Mouse (Mus musculus): ENCODE measurements around the gene Mid1. TPM values are rescaled to one million over a fixed set of nuclear protein-coding genes. Genes with fewer than 3 reads are reported as not detected.

Mid1 gene
- polyA plus RNA-seq (2014; fragmentation: Nextera tagmentation; extraction: Ambion mirVana) = 5.4 and 6.1 TPM in 2 replicates

DNA sequence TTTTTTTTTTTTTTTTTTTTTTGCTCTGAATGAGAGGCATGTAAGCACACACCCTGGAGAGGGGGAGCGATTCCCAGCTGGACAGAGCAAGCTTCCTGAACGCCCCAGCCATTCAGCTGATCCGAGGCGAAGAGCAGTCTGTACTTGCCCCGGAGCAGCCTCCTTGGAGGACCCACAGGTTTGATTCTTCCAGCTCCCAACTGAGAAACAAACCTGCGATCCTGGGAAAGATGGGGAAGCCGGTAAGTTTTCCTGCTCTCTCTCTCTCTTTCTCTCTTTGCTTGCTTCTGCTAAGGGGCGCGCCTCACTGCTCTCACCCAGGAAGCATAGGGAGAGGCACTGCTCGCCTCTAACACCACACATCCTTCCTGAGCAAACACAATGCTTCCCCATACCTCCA lies at the start of gene Mid1:
Mid1 (plus strand) TSS at position 69 of the 400 bp plus-strand sequence.
- peaks cover 52% of the 10 kb centered on the region for H3K27me3 ChIP-seq (ENCODE audit: control insufficient read depth, insufficient read depth, low read length)
- no peaks in the 10 kb centered on the region for H3K4me1 ChIP-seq (replicated peaks; ENCODE audit: control insufficient read depth, insufficient read depth, low read length)
- H3K9me3 ChIP-seq (ENCODE audit: control insufficient read depth, low read length) = no peaks in the 10 kb centered on the region
- no peak within 1 kb of the TSS for H3K9ac ChIP-seq
- peak within 1 kb of the TSS; percentile 22 for H3K4me3 ChIP-seq (replicated peaks; ENCODE audit: low read length)
- H3K4me2 ChIP-seq (replicated peaks) = peak within 1 kb of the TSS; percentile 49
- WGBS = 24% methylated on average over 10 of the region's 10 CpGs
- no peaks in the 10 kb centered on the region for H3K36me3 ChIP-seq (replicated peaks; ENCODE audit: control insufficient read depth, insufficient read depth)
- DNase-seq (ENCODE audit: low spot score) (no peak), ATAC-seq (ENCODE audit: low FRiP score) (no peak)
- no peak within 1 kb of the TSS for H3K27ac ChIP-seq

- Histone ChIP-seq H3K36me3 (replicated peaks; ENCODE audit: control insufficient read depth, insufficient read depth) (no peaks in the 10 kb centered on the region), H3K27me3 (ENCODE audit: control insufficient read depth, insufficient read depth, low read length) (peaks cover 24% of the 10 kb centered on the region), H3K4me3 (replicated peaks; ENCODE audit: low read length) (no peak overlapping the region), H3K9me3 (ENCODE audit: control insufficient read depth, low read length) (no peaks in the 10 kb centered on the region), H3K4me2 (replicated peaks) (no peak overlapping the region), H3K4me1 (replicated peaks; ENCODE audit: control insufficient read depth, insufficient read depth, low read length) (no peaks in the 10 kb centered on the region), H3K27ac (no peak overlapping the region), H3K9ac (no peak overlapping the region)
- ATAC-seq (ENCODE audit: low FRiP score) (no peak), DNase-seq (ENCODE audit: low spot score) (no peak)
Measured at GRCm38 (mm10) chrX:169673056-169673455, 11.9 kb upstream of the Mid1 start.

- WGBS = 69% methylated on average over 4 of the region's 4 CpGs
- no peak overlapping the region for H3K4me3 ChIP-seq (replicated peaks; ENCODE audit: low read length)
- peaks cover 18% of the 10 kb centered on the region for H3K27me3 ChIP-seq (ENCODE audit: control insufficient read depth, insufficient read depth, low read length)
- no peak for ATAC-seq (ENCODE audit: low FRiP score)
- no peak overlapping the region for H3K4me2 ChIP-seq (replicated peaks)
- no peak overlapping the region for H3K27ac ChIP-seq
- no peaks in the 10 kb centered on the region for H3K9me3 ChIP-seq (ENCODE audit: control insufficient read depth, low read length)
- H3K9ac ChIP-seq = no peak overlapping the region
- no peaks in the 10 kb centered on the region for H3K4me1 ChIP-seq (replicated peaks; ENCODE audit: control insufficient read depth, insufficient read depth, low read length)
- H3K36me3 ChIP-seq (replicated peaks; ENCODE audit: control insufficient read depth, insufficient read depth) = no peaks in the 10 kb centered on the region
- no peak for DNase-seq (ENCODE audit: low spot score)
Measured at GRCm38 (mm10) chrX:169676313-169676712, 8.7 kb upstream of the Mid1 start.

DNA sequence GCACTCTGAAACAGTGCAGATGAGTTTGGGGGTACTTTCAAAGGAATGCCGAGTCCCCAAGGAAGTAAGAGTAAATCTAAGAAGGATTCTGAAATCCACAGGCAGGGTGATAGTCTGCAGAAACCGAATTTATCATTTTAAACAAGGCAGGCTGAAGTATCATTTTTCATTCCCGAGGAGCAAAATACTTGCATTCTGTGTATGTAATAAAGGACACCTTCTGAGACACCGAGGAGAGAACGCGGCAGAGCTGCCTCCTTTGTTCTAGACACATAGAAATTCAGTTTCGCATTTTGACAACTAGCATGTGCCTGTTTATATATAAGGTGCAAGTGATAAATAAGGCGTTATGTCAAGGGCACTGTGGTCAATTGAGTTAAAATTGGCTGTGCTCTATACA lies 732 bp downstream of the Mid1 start:
- DNase-seq (ENCODE audit: low spot score) (no peak), ATAC-seq (ENCODE audit: low FRiP score) (no peak)
- WGBS = 34% methylated on average over 8 of the region's 8 CpGs
- H3K36me3 ChIP-seq (replicated peaks; ENCODE audit: control insufficient read depth, insufficient read depth) = no peaks in the 10 kb centered on the region
- H3K4me1 ChIP-seq (replicated peaks; ENCODE audit: control insufficient read depth, insufficient read depth, low read length) = no peaks in the 10 kb centered on the region
- H3K4me2 ChIP-seq (replicated peaks) = peak overlapping the region; percentile 49
- H3K9ac ChIP-seq = no peak overlapping the region
- no peak overlapping the region for H3K27ac ChIP-seq
- H3K27me3 ChIP-seq (ENCODE audit: control insufficient read depth, insufficient read depth, low read length) = peaks cover 56% of the 10 kb centered on the region
- no peaks in the 10 kb centered on the region for H3K9me3 ChIP-seq (ENCODE audit: control insufficient read depth, low read length)
- H3K4me3 ChIP-seq (replicated peaks; ENCODE audit: low read length) = 0 out of 2 replicates have a peak overlapping the region, but pooled peaks have one; percentile 2

GRCm38 (mm10) chrX:169691217-169691616 lies 6.2 kb downstream of the Mid1 start:
- Histone ChIP-seq H3K9ac (no peak overlapping the region), H3K4me2 (replicated peaks) (no peak overlapping the region), H3K27me3 (ENCODE audit: control insufficient read depth, insufficient read depth, low read length) (peaks cover 66% of the 10 kb centered on the region), H3K4me1 (replicated peaks; ENCODE audit: control insufficient read depth, insufficient read depth, low read length) (no peaks in the 10 kb centered on the region), H3K4me3 (replicated peaks; ENCODE audit: low read length) (no peak overlapping the region), H3K36me3 (replicated peaks; ENCODE audit: control insufficient read depth, insufficient read depth) (no peaks in the 10 kb centered on the region), H3K27ac (no peak overlapping the region), H3K9me3 (ENCODE audit: control insufficient read depth, low read length) (no peaks in the 10 kb centered on the region)
- DNase-seq (ENCODE audit: low spot score) = no peak
- no peak for ATAC-seq (ENCODE audit: low FRiP score)
- WGBS = 69% methylated on average over 2 of the region's 2 CpGs

GRCm38 (mm10) chrX:169691675-169692074 lies 6.7 kb downstream of the Mid1 start:
- 68% methylated on average over 2 of the region's 2 CpGs for WGBS
- Histone ChIP-seq H3K9me3 (ENCODE audit: control insufficient read depth, low read length) (no peaks in the 10 kb centered on the region), H3K27me3 (ENCODE audit: control insufficient read depth, insufficient read depth, low read length) (peaks cover 70% of the 10 kb centered on the region), H3K4me2 (replicated peaks) (no peak overlapping the region), H3K4me3 (replicated peaks; ENCODE audit: low read length) (no peak overlapping the region), H3K4me1 (replicated peaks; ENCODE audit: control insufficient read depth, insufficient read depth, low read length) (no peaks in the 10 kb centered on the region), H3K9ac (no peak overlapping the region), H3K27ac (no peak overlapping the region), H3K36me3 (replicated peaks; ENCODE audit: control insufficient read depth, insufficient read depth) (no peaks in the 10 kb centered on the region)
- DNase-seq (ENCODE audit: low spot score) (no peak), ATAC-seq (ENCODE audit: low FRiP score) (no peak)

GRCm38 (mm10) chrX:169692225-169692909 lies 7.4 kb downstream of the Mid1 start:
- ATAC-seq (ENCODE audit: low FRiP score) = no peak
- WGBS = 78% methylated on average over 6 of the region's 6 CpGs
- no peaks in the 10 kb centered on the region for H3K9me3 ChIP-seq (ENCODE audit: control insufficient read depth, low read length)
- H3K4me3 ChIP-seq (replicated peaks; ENCODE audit: low read length) = no peak overlapping the region
- H3K36me3 ChIP-seq (replicated peaks; ENCODE audit: control insufficient read depth, insufficient read depth) = no peaks in the 10 kb centered on the region
- no peak overlapping the region for H3K27ac ChIP-seq
- no peaks in the 10 kb centered on the region for H3K4me1 ChIP-seq (replicated peaks; ENCODE audit: control insufficient read depth, insufficient read depth, low read length)
- peaks cover 66% of the 10 kb centered on the region for H3K27me3 ChIP-seq (ENCODE audit: control insufficient read depth, insufficient read depth, low read length)
- H3K9ac ChIP-seq = no peak overlapping the region
- no peak for DNase-seq (ENCODE audit: low spot score)
- H3K4me2 ChIP-seq (replicated peaks) = no peak overlapping the region

DNA sequence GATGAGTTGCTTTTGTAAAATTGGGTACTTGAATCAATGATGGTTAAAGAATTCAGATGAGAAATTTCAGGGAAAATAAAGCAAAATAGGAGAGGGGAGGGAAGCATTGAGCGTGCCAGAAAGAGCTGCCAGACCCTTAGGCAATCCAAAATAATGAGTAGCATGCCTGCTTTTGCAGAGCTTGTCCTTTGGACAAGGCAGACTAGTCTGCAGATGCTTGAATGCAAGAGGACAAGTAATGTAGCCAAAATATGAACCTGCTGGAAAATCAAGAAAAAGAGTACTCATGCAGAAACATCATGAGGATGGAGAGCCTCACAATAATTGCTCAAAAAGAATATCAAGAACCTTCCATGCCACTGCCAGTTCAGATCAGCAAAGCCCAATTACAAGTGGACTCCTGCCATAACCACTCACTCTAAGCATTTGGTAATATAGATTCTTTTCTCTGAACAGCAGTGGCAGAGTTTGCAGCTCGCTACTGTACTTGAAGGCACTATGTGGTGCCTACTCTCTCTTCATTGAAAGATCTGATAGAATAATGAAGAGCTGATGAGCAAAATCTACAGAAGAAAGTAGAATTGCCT lies 19.1 kb downstream of the Mid1 start:
- H3K27me3 ChIP-seq (ENCODE audit: control insufficient read depth, insufficient read depth, low read length) = peaks cover 46% of the 10 kb centered on the region
- DNase-seq (ENCODE audit: low spot score) = no peak
- H3K4me3 ChIP-seq (replicated peaks; ENCODE audit: low read length) = no peak overlapping the region

DNA sequence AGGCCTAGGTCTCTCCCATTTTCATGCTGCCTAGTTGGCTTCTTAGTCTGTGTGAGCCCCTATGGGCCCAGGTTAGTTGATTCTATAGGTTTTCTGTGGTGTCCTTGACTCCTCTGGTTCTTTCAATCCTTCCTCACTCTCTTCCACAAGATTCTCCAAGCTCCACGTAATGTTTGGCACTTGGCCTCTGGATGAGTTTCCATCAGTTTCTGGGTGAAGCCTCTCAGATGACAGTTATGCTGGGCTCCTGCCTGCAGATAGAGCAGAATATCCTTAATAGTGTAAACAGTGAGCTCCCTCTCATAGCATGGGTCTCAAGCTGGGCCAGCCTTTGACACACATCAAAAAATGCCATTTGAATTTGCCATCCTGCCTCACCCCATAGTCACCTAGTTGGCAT lies 38.5 kb downstream of the Mid1 start:
- WGBS = 100% methylated on average over 1 of the region's 1 CpGs
- ATAC-seq (ENCODE audit: low FRiP score) (no peak), DNase-seq (ENCODE audit: low spot score) (no peak)
- H3K4me3 ChIP-seq (replicated peaks; ENCODE audit: low read length) = no peak overlapping the region
- H3K36me3 ChIP-seq (replicated peaks; ENCODE audit: control insufficient read depth, insufficient read depth) = no peaks in the 10 kb centered on the region
- H3K4me1 ChIP-seq (replicated peaks; ENCODE audit: control insufficient read depth, insufficient read depth, low read length) = no peaks in the 10 kb centered on the region
- H3K27ac ChIP-seq = no peak overlapping the region
- peaks cover 36% of the 10 kb centered on the region for H3K27me3 ChIP-seq (ENCODE audit: control insufficient read depth, insufficient read depth, low read length)
- H3K9me3 ChIP-seq (ENCODE audit: control insufficient read depth, low read length) = no peaks in the 10 kb centered on the region
- no peak overlapping the region for H3K9ac ChIP-seq
- H3K4me2 ChIP-seq (replicated peaks) = no peak overlapping the region

More for the DNA sequence above, 19.1 kb downstream of the Mid1 start:
- ATAC-seq (ENCODE audit: low FRiP score) = no peak
- no peaks in the 10 kb centered on the region for H3K36me3 ChIP-seq (replicated peaks; ENCODE audit: control insufficient read depth, insufficient read depth)
- H3K9me3 ChIP-seq (ENCODE audit: control insufficient read depth, low read length) = no peaks in the 10 kb centered on the region
- no peaks in the 10 kb centered on the region for H3K4me1 ChIP-seq (replicated peaks; ENCODE audit: control insufficient read depth, insufficient read depth, low read length)
- H3K27ac ChIP-seq = no peak overlapping the region
- no peak overlapping the region for H3K9ac ChIP-seq
- 85% methylated on average over 2 of the region's 2 CpGs for WGBS
- no peak overlapping the region for H3K4me2 ChIP-seq (replicated peaks)

Data from hindbrain, embryonic 14.5 days (tissue).